Mouse (Mus musculus) CD8-positive naive resting alpha-beta T cell, adult 2 months (primary cell): ENCODE data around the gene Gm5926.
"Not testable (repeated sequence)": the region's sequence is repeated elsewhere in the genome, so short reads cannot be mapped to it uniquely, and the experiment has no call there.

Experiments
- DNase-seq, 2 experiments: peaks; one replicate each; pipeline ENCODE4 v3.0.0; 2022; ENCODE audit warnings: low read depth in 2 of 2, low spot score in 2 of 2

The Gm5926 gene

DNA sequence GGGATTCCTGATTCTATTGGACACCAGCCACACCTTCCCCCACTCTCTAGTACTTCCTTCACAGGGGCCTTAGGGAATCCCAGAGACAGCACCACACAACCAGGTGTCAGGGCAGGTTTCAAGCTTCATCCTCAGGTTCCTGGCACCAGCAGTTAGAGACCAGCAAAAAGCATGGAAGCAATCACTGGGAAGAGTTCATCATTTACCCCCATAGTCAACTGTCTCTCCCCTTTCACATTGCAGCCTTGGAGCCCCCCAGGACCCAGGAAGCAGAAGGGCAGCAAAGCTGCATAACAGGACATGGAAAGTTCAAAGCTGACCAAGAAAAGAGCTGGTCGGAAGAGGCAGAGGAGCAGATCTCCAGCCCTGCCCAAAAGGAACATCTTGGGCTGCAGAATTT, at the start of gene Gm5926:
Gene Gm5926 (plus strand): TSS at position 301 of the 400 bp plus-strand sequence.
- DNase-seq = not testable (repeated sequence)

DNA sequence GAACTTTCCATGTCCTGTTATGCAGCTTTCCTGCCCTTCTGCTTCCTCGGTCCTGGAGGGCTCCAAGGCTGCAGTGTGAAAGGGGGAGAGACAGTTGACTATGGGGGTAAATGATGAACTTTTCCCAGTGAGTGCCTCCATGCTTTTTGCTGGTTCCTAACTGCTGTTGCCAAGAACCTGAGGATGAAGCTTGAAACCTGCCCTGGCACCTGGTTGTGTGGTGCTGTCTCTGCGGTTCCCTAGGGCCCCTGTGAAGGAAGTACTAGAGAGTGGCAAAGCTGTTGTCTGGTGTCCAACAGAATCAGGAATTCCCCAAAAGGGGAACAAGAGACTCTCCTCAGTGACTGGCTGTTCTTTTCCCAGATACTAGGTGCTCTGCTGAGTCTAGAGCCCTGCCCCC, 49.5 kb upstream of the Gm5926 start:
- not testable (repeated sequence) for DNase-seq

DNA sequence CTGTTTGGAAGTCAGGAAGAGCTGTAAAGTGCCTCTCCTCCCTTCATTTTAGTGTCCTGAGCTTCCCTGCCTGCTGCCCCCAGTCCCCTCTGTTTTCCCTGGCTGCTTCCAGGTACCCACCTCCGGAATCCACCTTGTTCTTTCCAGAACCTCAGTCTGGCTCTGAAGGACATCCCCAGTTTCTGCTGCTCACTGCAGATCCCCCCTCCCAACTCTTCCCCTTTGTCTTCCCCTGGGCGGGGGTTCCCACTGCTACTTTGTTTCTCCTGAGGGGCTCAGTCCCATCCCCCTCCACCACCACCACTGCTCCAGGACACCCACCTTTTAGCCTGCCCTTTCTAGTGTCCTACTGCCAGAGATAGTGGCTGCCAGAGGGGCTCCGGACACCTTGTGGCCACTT, 49.1 kb upstream of the Gm5926 start:
- not testable (repeated sequence) for DNase-seq
